Mouse (Mus musculus) liver, embryonic 14.5 days (tissue): Measurements from ENCODE around the gene Efna2.

Experiments
- CTCF ChIP-seq: IDR thresholded peaks from 2 replicates; pipeline ENCODE4 v1.5.1; 2016; ENCODE audit warnings: antibody characterized with exemption, low read depth, control low read depth
- EP300 ChIP-seq: IDR thresholded peaks from 2 replicates; pipeline ENCODE4 v1.6.1; 2016; ENCODE audit warnings: antibody characterized with exemption, low read depth

DNA sequence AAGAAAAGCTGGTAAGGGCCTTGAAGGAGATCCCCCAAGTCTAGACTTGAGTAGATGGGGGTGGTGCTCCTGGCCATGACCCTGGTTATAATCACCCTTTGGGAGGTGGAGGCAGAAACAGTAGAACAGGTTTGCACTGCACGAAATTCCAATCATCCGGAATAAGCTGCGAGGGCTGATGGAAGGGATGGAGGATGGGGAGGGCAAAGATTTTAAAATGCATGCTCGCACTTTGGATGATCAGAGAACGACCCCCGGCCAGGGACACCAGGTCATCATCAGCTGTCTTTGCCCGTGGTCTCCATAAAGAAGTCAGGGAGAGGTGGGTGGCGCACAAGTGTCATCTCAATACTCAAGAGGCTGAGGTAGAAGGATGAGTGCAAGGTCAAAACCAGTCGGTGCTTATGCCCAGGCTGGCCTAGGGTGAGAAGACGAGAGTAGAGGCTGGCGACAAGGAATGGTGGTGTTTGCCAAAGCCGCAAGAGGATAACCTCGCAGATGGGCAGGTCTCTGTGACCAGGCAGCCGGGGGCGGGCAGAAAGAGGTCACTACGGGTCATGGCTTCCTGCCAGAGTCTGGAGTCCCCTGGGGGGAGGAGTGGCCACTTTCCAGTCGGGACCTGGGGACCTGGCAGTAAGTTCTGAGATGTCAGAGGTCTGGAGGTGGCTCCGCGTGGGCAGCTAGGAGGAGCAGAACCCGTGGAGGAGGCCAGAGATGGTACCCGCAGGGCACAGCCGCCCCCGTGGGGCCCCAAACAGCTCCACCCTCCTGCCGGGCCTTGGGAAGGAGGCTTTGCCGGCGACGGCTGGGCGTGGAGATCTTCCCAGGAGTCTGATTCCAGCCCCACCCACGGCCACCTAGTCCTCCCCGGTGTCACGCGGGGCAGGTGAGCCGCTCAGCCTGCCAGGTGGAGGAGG lies 18.6 kb upstream of the Efna2 start:
- TF ChIP-seq EP300: no peak
- TF ChIP-seq CTCF: peak; percentile 31
